ENCODE assay signal across 11 mouse cellular contexts in genomic region chr6:91155286-91155685, GRCm38 (mm10). TPM values are rescaled to one million over a fixed set of nuclear protein-coding genes. Genes with fewer than 3 reads are reported as not detected.
DNase-seq lines count a peak whose midpoint lies in the region; ATAC-seq and TF ChIP-seq lines count a peak whose summit lies in the region.
"Had no signal": no experiment of that assay in that cellular context is flagged by ENCODE, and none has a peak within 500 bp of the region (broad histone marks: within the 10 kb centered on the region; RNA-seq: fewer than 3 reads in every experiment).

No protein-coding gene starts in this region.

- H3K36me3 ChIP-seq in hindbrain, embryonic 13.5 days, result peaks cover 8% of the 10 kb centered on the region
- H3K36me3 ChIP-seq in hindbrain, embryonic 14.5 days (replicated peaks; ENCODE audit: control insufficient read depth, insufficient read depth), result 0 out of 2 replicates have a peak, but pooled peaks cover 4% of the 10 kb centered on the region
- H3K36me3 ChIP-seq in testis, adult 2 months (ENCODE audit: control insufficient read depth, insufficient read depth, low read length), result no peaks in the 10 kb centered on the region
- H3K36me3 ChIP-seq in liver, embryonic 15.5 days (replicated peaks), result 0 out of 2 replicates have a peak, but pooled peaks cover 5% of the 10 kb centered on the region

- H3K4me1 ChIP-seq in hindbrain, embryonic 13.5 days (replicated peaks), result peaks cover 79% of the 10 kb centered on the region
- peaks cover 70% of the 10 kb centered on the region for H3K4me1 ChIP-seq in hindbrain, embryonic 14.5 days (replicated peaks; ENCODE audit: control insufficient read depth, insufficient read depth, low read length)
- peaks cover 18% of the 10 kb centered on the region for H3K4me1 ChIP-seq in testis, adult 2 months (ENCODE audit: control insufficient read depth, insufficient read depth, low read length)
- H3K4me1 ChIP-seq in liver, embryonic 15.5 days (replicated peaks), result peaks cover 91% of the 10 kb centered on the region

- no peak for ATAC-seq in hindbrain, embryonic 13.5 days (ENCODE audit: low FRiP score)
- ATAC-seq in hindbrain, embryonic 14.5 days (ENCODE audit: low FRiP score), result no peak
- ATAC-seq in liver, embryonic 15.5 days (ENCODE audit: insufficient read depth), result no peak

- H3K4me3 ChIP-seq in hindbrain, embryonic 13.5 days, result no peak overlapping the region
- no peak overlapping the region for H3K4me3 ChIP-seq in hindbrain, embryonic 14.5 days (replicated peaks; ENCODE audit: low read length)
- peak overlapping the region; percentile 31; the same call in 1 of the 2 replicates for H3K4me3 ChIP-seq in testis, adult 2 months (ENCODE audit: control insufficient read depth, low read depth, low read length)
- no peak overlapping the region for H3K4me3 ChIP-seq in liver, embryonic 15.5 days (replicated peaks)

- no peaks in the 10 kb centered on the region for H3K9me3 ChIP-seq in hindbrain, embryonic 13.5 days
- H3K9me3 ChIP-seq in hindbrain, embryonic 14.5 days (ENCODE audit: control insufficient read depth, low read length), result no peaks in the 10 kb centered on the region
- H3K9me3 ChIP-seq in liver, embryonic 15.5 days (replicated peaks), result no peaks in the 10 kb centered on the region

- no peak overlapping the region for H3K9ac ChIP-seq in hindbrain, embryonic 13.5 days
- no peak overlapping the region for H3K9ac ChIP-seq in hindbrain, embryonic 14.5 days
- no peak overlapping the region for H3K9ac ChIP-seq in liver, embryonic 15.5 days

- TF ChIP-seq POLR2A in testis, adult 2 months (IDR thresholded peaks at IDR 0.05; ENCODE audit: control insufficient read depth, low read depth, low read length), result no peak

- no peak overlapping the region for H3K4me2 ChIP-seq in hindbrain, embryonic 13.5 days
- H3K4me2 ChIP-seq in hindbrain, embryonic 14.5 days (replicated peaks), result no peak overlapping the region
- H3K4me2 ChIP-seq in liver, embryonic 15.5 days, result no peak overlapping the region

- 71% methylated on average over 3 of the region's 3 CpGs for WGBS in hindbrain, embryonic 13.5 days
- WGBS in hindbrain, embryonic 14.5 days, result 71% methylated on average over 3 of the region's 3 CpGs
- WGBS in liver, embryonic 15.5 days (ENCODE audit: insufficient replicate concordance), result 45% methylated on average over 3 of the region's 3 CpGs

- H3K27ac ChIP-seq in hindbrain, embryonic 13.5 days, result 0 out of 2 replicates have a peak overlapping the region, but pooled peaks have one; percentile 14
- H3K27ac ChIP-seq in hindbrain, embryonic 14.5 days, result no peak overlapping the region
- H3K27ac ChIP-seq in testis, adult 2 months (ENCODE audit: control insufficient read depth, insufficient read depth, low read depth, low read length), result no peak overlapping the region
- peak overlapping the region; percentile 77 for H3K27ac ChIP-seq in liver, embryonic 15.5 days (replicated peaks)

- TF ChIP-seq CTCF in testis, adult 2 months (IDR thresholded peaks at IDR 0.05; ENCODE audit: control insufficient read depth, insufficient read depth, insufficient replicate concordance, low read depth, low read length), result no peak

- DNase-seq in hindbrain, embryonic 14.5 days (ENCODE audit: low spot score), result no peak
- no peak for DNase-seq in testis, postnatal 10 days (ENCODE audit: low spot score)
- no peak for DNase-seq in embryo, embryonic 11 days
- DNase-seq in layer of hippocampus, postnatal 14 days (ENCODE audit: low spot score in 2 of 2), result no peak
- DNase-seq: adrenal gland, postnatal 36 days; kidney, postnatal 10 days had no signal

- H3K27me3 ChIP-seq in hindbrain, embryonic 13.5 days, result no peaks in the 10 kb centered on the region
- H3K27me3 ChIP-seq in hindbrain, embryonic 14.5 days (ENCODE audit: control insufficient read depth, insufficient read depth, low read length), result no peaks in the 10 kb centered on the region
- no peaks in the 10 kb centered on the region for H3K27me3 ChIP-seq in testis, adult 2 months (ENCODE audit: control insufficient read depth, insufficient read depth, low read length)
- H3K27me3 ChIP-seq in liver, embryonic 15.5 days, result peaks cover 22% of the 10 kb centered on the region

RNA-seq across cellular contexts. Expression of gene Hdac11, which starts 1.2 kb away (rescaled TPM):
- 33.6 and 34.2 TPM in 2 replicates for polyA plus RNA-seq in hindbrain, embryonic 13.5 days (2015; fragmentation: Nextera tagmentation; extraction: Ambion mirVana)
- polyA plus RNA-seq in hindbrain, embryonic 14.5 days (2014; fragmentation: Nextera tagmentation; extraction: Ambion mirVana), result 42.7 and 50.1 TPM in 2 replicates
- polyA plus RNA-seq in testis, adult 2 months (2012; rRNA removed), result 146 and 168 TPM in 2 replicates
- 5.6 and 5.9 TPM in 2 replicates for polyA plus RNA-seq in liver, embryonic 15.5 days (2015; fragmentation: Nextera tagmentation; extraction: Ambion mirVana)
- total RNA-seq in layer of hippocampus, postnatal 14 days (2021), result 100 to 1,000 TPM; 112 to 113 TPM

RNA-seq across cellular contexts. Expression of gene Nup210, which starts 38.7 kb away (rescaled TPM):
- 17.0 and 17.4 TPM in 2 replicates for polyA plus RNA-seq in hindbrain, embryonic 13.5 days (2015; fragmentation: Nextera tagmentation; extraction: Ambion mirVana)
- 23.3 TPM in 2 replicates for polyA plus RNA-seq in hindbrain, embryonic 14.5 days (2014; fragmentation: Nextera tagmentation; extraction: Ambion mirVana)
- 6.1 and 9.9 TPM in 2 replicates for polyA plus RNA-seq in testis, adult 2 months (2012; rRNA removed)
- 32.0 and 37.1 TPM in 2 replicates for polyA plus RNA-seq in liver, embryonic 15.5 days (2015; fragmentation: Nextera tagmentation; extraction: Ambion mirVana)
- 10 to 100 TPM; 26.2 to 30.0 TPM for total RNA-seq in layer of hippocampus, postnatal 14 days (2021)

RNA-seq across cellular contexts. Expression of gene Fbln2, which starts 57.0 kb away (rescaled TPM):
- polyA plus RNA-seq in hindbrain, embryonic 13.5 days (2015; fragmentation: Nextera tagmentation; extraction: Ambion mirVana), result 27.4 and 32.0 TPM in 2 replicates
- 26.2 and 27.2 TPM in 2 replicates for polyA plus RNA-seq in hindbrain, embryonic 14.5 days (2014; fragmentation: Nextera tagmentation; extraction: Ambion mirVana)
- polyA plus RNA-seq in testis, adult 2 months (2012; rRNA removed), result 2.4 and 4.8 TPM in 2 replicates
- polyA plus RNA-seq in liver, embryonic 15.5 days (2015; fragmentation: Nextera tagmentation; extraction: Ambion mirVana), result 6.2 and 6.5 TPM in 2 replicates
- total RNA-seq in layer of hippocampus, postnatal 14 days (2021), result 10 to 100 TPM; 11.4 to 13.1 TPM
- total RNA-seq: granulocyte monocyte progenitor cell, adult 5-6 weeks; hematopoietic stem cell, adult 5-6 weeks had no signal

Comparison
In these comparisons a context has a peak if more than half of its experiments do, and no peak if none do; other contexts are left out.
1. H3K27ac ChIP-seq: peak in hindbrain, embryonic 13.5 days (single experiment) and liver, embryonic 15.5 days (single experiment); none in hindbrain, embryonic 14.5 days (single experiment) and testis, adult 2 months (single experiment).